Mouse (Mus musculus): Measurements from ENCODE around the gene Surf4.

DNA sequence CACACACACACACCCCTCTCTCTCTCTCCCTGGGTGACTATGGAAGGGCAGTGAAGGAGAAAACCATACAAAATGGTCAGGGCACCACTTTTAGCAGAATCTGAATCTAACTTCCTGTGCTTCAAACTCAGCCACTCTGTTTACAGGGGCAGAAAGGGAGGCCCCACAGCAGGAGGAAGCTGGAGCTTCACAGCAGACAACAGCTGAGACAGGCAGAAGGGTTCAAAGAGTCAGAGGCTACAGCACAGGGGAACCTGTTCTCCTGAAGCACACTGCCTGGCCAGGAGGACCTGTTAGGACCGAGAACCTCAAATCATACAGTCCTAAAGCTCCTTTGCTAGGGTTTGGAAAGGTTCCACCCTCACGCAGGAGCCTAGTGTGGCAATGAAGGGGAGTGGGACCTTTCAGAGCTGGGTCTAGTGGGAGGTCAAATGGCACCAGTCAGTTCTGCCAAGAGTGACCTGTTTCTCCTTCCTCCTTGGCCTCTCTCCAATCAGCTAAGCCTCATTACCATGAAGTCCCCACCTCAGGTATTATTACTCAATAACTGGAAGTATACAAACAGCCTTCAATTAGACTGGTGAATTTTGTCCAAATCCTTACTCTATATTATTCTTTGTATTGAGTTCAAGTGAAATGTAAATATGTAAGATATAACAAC is 21.1 kb upstream of the Surf4 start:
- TF ChIP-seq CTCF (IDR thresholded peaks at IDR 0.05; ENCODE audit: low read depth) (no peak), EP300 (IDR thresholded peaks at IDR 0.05; ENCODE audit: low read depth) (no peak)
